Mouse (Mus musculus): ENCODE measurements at regions not wholly inside any gene's neighbourhood (a gene's known extent, or its start where the extent isn't known, plus 50 kb on each side); places are given as distances from the start of the nearest gene placed in this dataset.
A peak's percentile ranks its signal among the peaks of the same experiment; 100 is the strongest.
"Not testable (repeated sequence)": the region's sequence is repeated elsewhere in the genome, so short reads cannot be mapped to it uniquely, and the experiment has no call there.

DNA sequence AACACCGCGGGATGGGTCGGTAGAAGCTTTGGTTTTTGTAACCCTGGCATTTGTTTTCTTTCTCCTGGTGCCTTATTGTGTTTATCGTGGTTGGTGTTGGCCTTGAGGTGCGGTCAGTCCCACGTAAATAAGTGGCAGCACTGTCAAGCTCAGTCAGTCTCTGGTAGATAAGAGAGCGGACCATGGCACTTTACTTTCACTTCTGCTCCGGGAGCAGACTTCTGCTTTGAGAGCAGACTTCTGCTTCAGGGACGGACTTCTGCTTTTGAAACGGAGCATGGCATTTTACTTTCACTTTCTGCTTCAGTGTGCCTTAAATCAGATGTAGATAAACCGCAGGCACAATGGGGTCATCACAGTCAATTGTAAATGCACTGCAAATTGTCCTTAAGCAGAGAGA is 54.3 kb upstream of the Ccdc66 start:
- not testable (repeated sequence) for DNase-seq (ENCODE audit: low spot score)

DNA sequence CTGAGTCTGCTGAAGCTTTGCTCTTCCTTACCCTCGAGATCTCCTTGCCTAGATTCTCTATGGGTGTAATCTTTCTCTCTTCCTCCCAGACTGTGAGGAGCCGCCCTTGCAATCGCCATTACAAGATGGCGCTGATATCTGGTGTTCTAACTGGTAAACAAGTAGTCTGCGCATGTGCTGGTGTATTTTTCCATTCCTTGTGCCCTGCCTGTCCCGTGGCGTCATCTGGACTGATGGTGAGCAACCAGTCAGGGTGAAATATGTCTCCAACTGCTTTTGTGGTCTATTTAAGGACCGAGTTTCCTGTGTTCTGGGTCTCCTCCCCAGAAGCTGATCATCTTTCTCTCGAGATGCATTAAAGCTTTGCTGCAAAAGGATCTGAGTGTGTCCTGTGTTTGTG is 53.7 kb upstream of the Ccdc66 start:
- not testable (repeated sequence) for DNase-seq (ENCODE audit: low spot score)

DNA sequence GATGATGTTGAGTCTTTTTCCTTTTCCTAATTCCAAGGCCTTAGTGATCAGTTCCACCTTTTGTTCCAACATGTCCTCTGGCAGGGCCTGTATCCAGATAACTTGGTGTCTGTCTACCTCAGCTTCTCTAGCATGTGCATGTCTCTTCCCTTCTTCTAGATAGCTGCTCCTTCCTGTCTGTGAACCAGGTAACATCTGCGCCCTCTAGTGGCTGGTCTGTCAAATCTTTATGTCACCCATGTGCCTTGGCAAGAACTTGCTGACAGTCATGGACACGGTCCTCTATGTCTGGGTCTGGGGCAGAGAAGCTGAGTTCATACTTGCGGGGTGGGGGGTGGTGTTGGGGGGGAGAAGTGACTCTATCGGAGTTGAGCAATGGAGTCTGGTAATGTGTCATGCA is 52.2 kb upstream of the Ccdc66 start:
- peak; percentile 63 for DNase-seq (ENCODE audit: low spot score)

DNA sequence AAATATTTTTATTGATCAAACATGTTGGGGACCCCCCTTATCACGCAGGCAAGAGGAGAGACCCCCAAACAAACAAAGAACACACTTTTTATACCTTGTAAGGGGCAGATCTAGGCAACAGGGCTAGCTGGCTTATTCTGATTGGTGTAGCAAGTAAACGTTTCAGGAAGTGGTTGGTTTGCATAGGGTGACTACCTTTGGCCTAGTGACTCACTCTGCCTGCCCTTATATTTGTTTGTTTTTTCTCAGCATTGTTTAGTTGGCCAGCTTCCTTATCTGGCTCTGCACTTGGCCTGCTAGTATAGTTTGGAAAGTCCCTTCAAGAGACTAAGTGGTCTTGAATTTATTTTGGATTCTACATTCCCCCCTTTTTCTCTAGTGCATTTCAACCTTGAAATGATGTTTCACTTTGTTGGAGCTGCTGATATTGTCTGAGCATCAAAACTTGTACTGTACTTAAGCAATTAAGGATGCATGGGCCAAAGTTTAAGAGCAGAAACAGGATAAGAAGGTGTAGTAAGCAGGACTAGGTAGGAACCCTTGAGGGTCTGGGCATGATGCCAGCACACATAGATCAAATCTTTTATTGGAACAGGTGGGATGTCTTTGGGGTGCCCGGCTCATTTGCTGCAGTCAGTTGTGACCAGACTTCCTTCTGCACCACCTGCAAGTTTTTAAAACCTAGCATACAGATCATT is 50.7 kb upstream of the Ccdc66 start:
- no peak for DNase-seq (ENCODE audit: low spot score)
